Mouse (Mus musculus) cortical plate, adult 2 months (tissue): ENCODE data around the gene Pdcl3.

Experiments used
- CTCF ChIP-seq: fragments of 200-500 bp; IDR thresholded peaks from 2 replicates; pipeline ENCODE4 v1.5.1; 2011; ENCODE audit warnings: mild to moderate bottlenecking, control low read depth, low read length; ENCODE audit not compliant: insufficient read depth; ENCODE audit errors: extremely low read depth
- POLR2A ChIP-seq: fragments of 200-500 bp; IDR thresholded peaks from 2 replicates; pipeline ENCODE4 v1.6.1; 2011; ENCODE audit warnings: mild to moderate bottlenecking, low read length, control low read depth; ENCODE audit not compliant: insufficient read depth; ENCODE audit errors: extremely low read depth

GRCm38 (mm10) chr1:39029176-39029575 is 43.8 kb downstream of the Pdcl3 start:
- TF ChIP-seq CTCF (no peak), POLR2A (no peak)
